Mouse (Mus musculus): ENCODE data around the gene Tmem145.

DNA sequence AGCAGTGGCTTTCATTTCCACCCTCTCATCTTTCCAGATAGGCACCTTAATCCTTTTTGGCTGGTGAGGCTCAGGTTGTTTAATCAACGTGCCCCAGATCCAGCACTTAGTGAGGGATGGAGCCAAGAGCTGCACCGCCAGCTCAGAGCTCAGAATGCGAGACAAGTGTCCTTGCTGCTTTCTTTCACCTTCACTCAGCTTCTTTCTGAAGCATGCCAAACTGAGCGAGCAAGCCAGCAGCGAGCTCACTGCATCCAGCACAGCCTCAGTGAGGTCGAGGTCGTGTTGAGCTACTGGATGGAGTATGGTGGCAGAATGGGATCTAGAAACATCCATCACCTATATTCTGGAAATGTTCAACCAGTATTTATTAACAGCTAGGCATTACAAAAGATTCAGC lies 7.4 kb downstream of the Tmem145 start:
- TF ChIP-seq CTCF (IDR thresholded peaks at IDR 0.05; ENCODE audit: low read depth) (no peak), EP300 (IDR thresholded peaks at IDR 0.05; ENCODE audit: low read depth) (no peak)
